Mouse (Mus musculus) lung, embryonic 15.5 days (tissue): ENCODE measurements around the gene Ubap1l. TPM values are rescaled to one million over a fixed set of nuclear protein-coding genes. Genes with fewer than 3 reads are reported as not detected.

Experiments
- ATAC-seq: fragments of 200-750 bp; cut with Nextera tagmentation; 2 replicates; pipeline ENCODE4 v1.8.0; 2017; ENCODE audit warnings: moderate number of reproducible peaks, borderline replicate concordance; ENCODE audit not compliant: low FRiP score, low TSS enrichment; ENCODE audit errors: extremely low read depth
- H3K27ac ChIP-seq: fragments of 300-500 bp; sonication (generic); 2 replicates; pipeline ENCODE4 v1.5.1; 2015; ENCODE audit warnings: moderate library complexity, mild to moderate bottlenecking, inconsistent platforms
- H3K27me3 ChIP-seq: fragments of 300-500 bp; sonication (generic); 2 replicates; pipeline ENCODE4 v1.6.1; 2015; ENCODE audit warnings: inconsistent platforms
- H3K36me3 ChIP-seq: fragments of 300-500 bp; sonication (generic); 2 replicates; pipeline ENCODE4 v1.6.1; 2015; ENCODE audit warnings: inconsistent platforms
- H3K4me1 ChIP-seq: fragments of 300-500 bp; sonication (generic); 2 replicates; pipeline ENCODE4 v1.6.1; 2015; ENCODE audit warnings: inconsistent platforms
- H3K4me2 ChIP-seq: fragments of 300-500 bp; sonication (generic); 2 replicates; pipeline ENCODE4 v1.6.1; 2015; ENCODE audit warnings: inconsistent platforms, mild to moderate bottlenecking, moderate library complexity
- H3K4me3 ChIP-seq: fragments of 300-500 bp; sonication (generic); 2 replicates; pipeline ENCODE4 v1.5.1; 2015; ENCODE audit warnings: mild to moderate bottlenecking, inconsistent platforms
- H3K9ac ChIP-seq: fragments of 300-500 bp; sonication (generic); 2 replicates; pipeline ENCODE4 v1.6.1; 2015; ENCODE audit warnings: inconsistent platforms
- H3K9me3 ChIP-seq: fragments of 300-500 bp; sonication (generic); 2 replicates; pipeline ENCODE4 v1.6.1; 2016; ENCODE audit warnings: inconsistent platforms
- WGBS: fragments of 180-500 bp; shearing (Covaris S2); methylation state at CpG from one replicate; pipeline ENCODE4 v1.1.7; 2015; 5-methylcytosine and 5-hydroxymethylcytosine counted together
- polyA plus RNA-seq: library from polyadenylated mRNA; unstranded; fragments of >200 nt; fragmentation: Nextera tagmentation; extraction: Ambion mirVana; gene quantifications from 2 replicates; pipeline ENCODE4 v1.2.1, GENCODE M21; 2015

Gene Ubap1l
- polyA plus RNA-seq, 1 experiment from 2014 or later, result 0.14 TPM

DNA sequence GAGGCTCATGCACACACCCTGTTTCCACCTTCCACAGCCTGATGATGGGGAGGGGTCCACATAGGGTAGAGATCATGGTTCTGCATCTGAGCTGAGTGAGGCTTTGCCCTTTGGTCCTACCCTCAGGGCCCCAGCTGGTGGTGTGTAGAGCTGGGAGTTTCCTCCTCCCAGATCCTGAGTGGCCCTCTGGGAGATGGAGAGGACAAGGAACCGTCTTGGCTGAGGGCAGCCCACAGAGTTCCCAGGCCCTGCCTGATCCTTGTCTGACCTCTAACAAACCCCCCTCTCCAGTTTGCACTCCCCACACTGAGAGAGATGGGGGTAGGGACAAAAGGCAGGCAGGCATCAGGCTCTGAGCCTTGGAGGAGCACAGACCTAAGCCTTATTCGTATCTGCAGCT is 33.5 kb downstream of the Ubap1l start:
- Histone ChIP-seq H3K27me3 (peaks cover 30% of the 10 kb centered on the region), H3K4me2 (no peak overlapping the region), H3K9me3 (no peaks in the 10 kb centered on the region), H3K4me1 (peaks cover 26% of the 10 kb centered on the region), H3K27ac (peak overlapping the region; percentile 42; the same call in 1 of the 2 replicates), H3K9ac (no peak overlapping the region), H3K36me3 (no peaks in the 10 kb centered on the region), H3K4me3 (no peak overlapping the region)
- 43% methylated on average over 2 of the region's 2 CpGs for WGBS
- ATAC-seq, result no peak

DNA sequence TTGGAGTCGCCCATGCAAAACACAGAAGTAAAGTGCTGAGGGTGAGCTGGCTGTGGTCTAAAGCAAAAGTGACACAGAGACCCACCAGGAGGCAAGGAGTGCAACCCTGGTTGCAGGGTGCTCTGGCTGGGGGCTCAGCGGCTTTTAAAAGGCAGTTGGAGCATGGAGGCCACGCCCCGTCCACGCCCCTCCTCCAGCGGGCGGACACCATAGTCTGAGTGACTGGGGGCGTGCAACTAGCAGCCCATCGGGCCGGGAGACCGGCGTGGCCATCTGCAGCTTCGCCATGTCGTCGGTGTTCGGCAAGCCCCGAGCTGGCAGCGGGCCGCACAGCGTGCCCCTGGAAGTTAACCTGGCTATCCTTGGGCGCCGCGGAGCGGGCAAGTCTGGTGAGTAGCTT is 37.4 kb downstream of the Ubap1l start, which contains the start of gene Rasl12:
Rasl12 (plus strand) TSS at position 228 of the 400 bp plus-strand sequence.
- peak; percentile 72; the same call in 1 of the 2 replicates for ATAC-seq
- WGBS, result under 1% methylated on average over 24 of the region's 24 CpGs
- H3K27ac ChIP-seq, result peak within 1 kb of the TSS; percentile 30; the same call in 1 of the 2 replicates
- peaks cover 34% of the 10 kb centered on the region for H3K4me1 ChIP-seq
- no peaks in the 10 kb centered on the region for H3K36me3 ChIP-seq
- H3K9ac ChIP-seq, result peak within 1 kb of the TSS; percentile 39
- peak within 1 kb of the TSS; percentile 71 for H3K4me2 ChIP-seq
- H3K9me3 ChIP-seq, result no peaks in the 10 kb centered on the region
- peak within 1 kb of the TSS; percentile 55 for H3K4me3 ChIP-seq
- H3K27me3 ChIP-seq, result no peaks in the 10 kb centered on the region

GRCm38 (mm10) chr9:65399934-65400333 is 39.1 kb downstream of the Ubap1l start:
- WGBS, result 55% methylated on average over 6 of the region's 6 CpGs
- Histone ChIP-seq H3K4me3 (peak overlapping the region; percentile 55), H3K27me3 (no peaks in the 10 kb centered on the region), H3K4me1 (peaks cover 36% of the 10 kb centered on the region), H3K27ac (0 out of 2 replicates have a peak overlapping the region, but pooled peaks have one; percentile 12), H3K9me3 (no peaks in the 10 kb centered on the region), H3K36me3 (no peaks in the 10 kb centered on the region), H3K4me2 (peak overlapping the region; percentile 71), H3K9ac (no peak overlapping the region)
- ATAC-seq, result no peak

DNA sequence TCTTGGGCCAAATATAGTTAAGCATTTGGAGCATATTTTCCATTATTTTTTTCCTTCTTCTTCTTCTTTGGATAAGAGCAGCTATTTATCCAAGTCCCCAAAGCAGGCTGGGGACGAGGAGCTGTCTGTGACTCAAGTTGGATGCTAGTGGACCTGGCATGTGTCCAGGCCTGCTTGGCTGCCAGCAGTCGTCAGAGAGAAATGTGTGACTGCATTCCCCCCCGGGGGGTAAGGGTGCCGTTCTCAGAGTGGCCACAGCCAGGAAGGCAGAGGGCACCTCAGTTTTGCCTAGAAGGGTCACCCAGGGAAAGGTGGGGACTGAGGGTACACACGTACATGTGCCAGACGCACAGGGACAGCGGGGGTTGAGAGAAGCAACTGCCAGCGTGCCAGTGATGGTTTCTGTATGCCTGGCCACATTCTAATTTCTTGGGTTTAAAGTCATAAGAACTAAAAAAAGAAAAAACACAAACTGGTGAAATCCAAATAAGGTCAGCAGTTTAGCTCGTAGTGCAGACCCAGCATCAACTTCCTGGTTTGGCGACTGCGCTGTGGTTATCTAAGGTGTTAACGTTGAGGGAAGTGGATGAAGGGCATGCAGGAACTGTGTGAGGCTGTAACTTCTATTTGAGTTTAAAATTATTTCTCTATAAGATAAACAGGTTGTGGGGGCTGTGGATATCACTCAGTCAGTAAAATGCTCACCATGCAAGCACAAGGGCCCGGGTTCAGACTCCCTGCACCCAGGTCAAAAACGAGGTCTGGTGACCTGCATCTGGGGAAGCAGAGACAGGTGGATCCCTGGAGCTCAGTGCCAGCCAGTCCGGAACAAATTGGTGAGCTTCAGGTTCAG is 43.7 kb downstream of the Ubap1l start:
- Histone ChIP-seq H3K27me3 (no peaks in the 10 kb centered on the region), H3K27ac (peak overlapping the region; percentile 81), H3K4me3 (no peak overlapping the region), H3K4me2 (peak overlapping the region; percentile 19), H3K4me1 (peaks cover 28% of the 10 kb centered on the region), H3K9ac (0 out of 2 replicates have a peak overlapping the region, but pooled peaks have one; percentile 20), H3K36me3 (no peaks in the 10 kb centered on the region; the same call in 1 of the 2 replicates), H3K9me3 (no peaks in the 10 kb centered on the region)
- ATAC-seq, result peak; percentile 86
- 39% methylated on average over 15 of the region's 15 CpGs for WGBS

DNA sequence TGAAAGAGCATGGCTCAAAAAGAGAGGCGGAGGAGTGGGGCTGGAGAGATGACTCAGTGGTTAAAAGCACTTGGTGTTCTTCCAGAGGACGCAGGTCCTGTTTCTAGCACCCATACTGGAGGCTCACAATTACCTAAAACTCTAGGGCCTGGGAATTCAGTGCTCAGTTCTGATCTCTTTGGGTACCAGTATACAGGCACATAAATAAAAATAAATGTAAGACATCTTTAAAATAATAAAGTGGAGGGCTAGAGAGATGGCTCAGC is 44.3 kb downstream of the Ubap1l start:
- peaks cover 28% of the 10 kb centered on the region for H3K4me1 ChIP-seq
- H3K27ac ChIP-seq, result peak overlapping the region; percentile 81
- no peaks in the 10 kb centered on the region; the same call in none of the 2 replicates for H3K36me3 ChIP-seq
- peak overlapping the region; percentile 19 for H3K4me2 ChIP-seq
- H3K4me3 ChIP-seq, result no peak overlapping the region
- no peaks in the 10 kb centered on the region for H3K9me3 ChIP-seq
- ATAC-seq, result no peak
- WGBS, result 80% methylated on average over 2 of the region's 2 CpGs
- H3K9ac ChIP-seq, result 0 out of 2 replicates have a peak overlapping the region, but pooled peaks have one; percentile 20
- no peaks in the 10 kb centered on the region for H3K27me3 ChIP-seq

- Histone ChIP-seq H3K4me3 (no peak overlapping the region), H3K4me2 (no peak overlapping the region), H3K27ac (no peak overlapping the region), H3K9me3 (no peaks in the 10 kb centered on the region), H3K9ac (no peak overlapping the region), H3K4me1 (peaks cover 18% of the 10 kb centered on the region), H3K27me3 (no peaks in the 10 kb centered on the region), H3K36me3 (peaks cover 15% of the 10 kb centered on the region)
- 77% methylated on average over 5 of the region's 5 CpGs for WGBS
- no peak for ATAC-seq
Observed at GRCm38 (mm10) chr9:65407327-65407726, 46.5 kb downstream of the Ubap1l start.

- 71% methylated on average over 3 of the region's 3 CpGs for WGBS
- no peak for ATAC-seq
- H3K4me2 ChIP-seq, result no peak overlapping the region
- H3K9ac ChIP-seq, result no peak overlapping the region
- no peaks in the 10 kb centered on the region for H3K9me3 ChIP-seq
- no peaks in the 10 kb centered on the region for H3K27me3 ChIP-seq
- peaks cover 17% of the 10 kb centered on the region for H3K36me3 ChIP-seq
- H3K27ac ChIP-seq, result no peak overlapping the region
- no peak overlapping the region for H3K4me3 ChIP-seq
- peaks cover 12% of the 10 kb centered on the region for H3K4me1 ChIP-seq
Observed at GRCm38 (mm10) chr9:65407861-65408260, 47.0 kb downstream of the Ubap1l start.

DNA sequence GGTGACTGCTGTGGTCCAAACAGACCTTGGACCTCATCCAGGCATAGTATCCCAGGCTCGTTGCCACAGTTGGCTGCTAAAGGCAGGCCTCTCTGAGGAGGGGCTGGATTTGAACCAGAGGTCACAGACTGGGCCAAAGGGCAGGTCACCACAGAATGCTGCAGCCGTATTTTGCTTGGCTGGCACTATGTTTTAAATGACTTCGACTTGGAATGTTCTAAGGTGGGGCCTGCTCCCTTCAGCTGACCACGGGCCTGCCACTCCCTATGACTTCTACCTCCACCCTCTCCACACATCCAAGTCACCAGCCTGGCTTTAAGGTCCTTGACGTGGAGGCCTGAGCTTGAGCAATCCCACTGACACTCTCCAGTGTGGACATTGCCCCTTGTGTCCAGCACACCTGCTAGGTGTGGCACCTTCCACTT is 48.0 kb downstream of the Ubap1l start:
- no peaks in the 10 kb centered on the region for H3K27me3 ChIP-seq
- no peak for ATAC-seq
- H3K4me1 ChIP-seq, result peaks cover 6% of the 10 kb centered on the region
- H3K9me3 ChIP-seq, result no peaks in the 10 kb centered on the region
- H3K27ac ChIP-seq, result no peak overlapping the region
- no peak overlapping the region for H3K4me3 ChIP-seq
- no peak overlapping the region for H3K4me2 ChIP-seq
- 49% methylated on average over 5 of the region's 5 CpGs for WGBS
- no peak overlapping the region for H3K9ac ChIP-seq
- peaks cover 17% of the 10 kb centered on the region for H3K36me3 ChIP-seq

DNA sequence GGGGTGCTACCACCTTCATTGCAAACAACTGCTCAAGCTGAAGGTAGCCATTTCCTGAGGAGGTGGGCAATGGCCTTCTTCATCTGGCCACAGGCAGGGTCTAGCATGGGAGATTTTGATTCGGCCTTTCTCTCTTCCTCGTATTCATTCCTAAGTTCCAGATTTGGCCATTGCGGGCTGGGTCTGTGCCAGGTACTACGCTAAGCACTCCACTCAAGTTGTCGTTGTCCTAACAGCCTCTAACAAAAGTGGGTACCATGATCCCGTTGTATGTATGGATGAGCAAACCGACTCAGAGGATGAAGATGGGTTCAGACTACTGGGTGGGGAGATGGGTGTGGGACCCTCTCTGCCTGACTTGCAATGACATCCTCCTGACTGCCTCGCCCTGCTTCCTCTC is 49.5 kb downstream of the Ubap1l start:
- Histone ChIP-seq H3K4me2 (no peak overlapping the region), H3K27me3 (no peaks in the 10 kb centered on the region), H3K4me3 (no peak overlapping the region), H3K27ac (no peak overlapping the region), H3K4me1 (no peaks in the 10 kb centered on the region), H3K9ac (no peak overlapping the region), H3K9me3 (no peaks in the 10 kb centered on the region), H3K36me3 (peaks cover 17% of the 10 kb centered on the region)
- ATAC-seq, result no peak
- 81% methylated on average over 8 of the region's 8 CpGs for WGBS

GRCm38 (mm10) chr9:65411326-65411725 is 50.5 kb downstream of the Ubap1l start:
- Histone ChIP-seq H3K27ac (no peak overlapping the region), H3K36me3 (peaks cover 17% of the 10 kb centered on the region), H3K4me1 (no peaks in the 10 kb centered on the region), H3K4me3 (no peak overlapping the region), H3K9me3 (no peaks in the 10 kb centered on the region), H3K4me2 (no peak overlapping the region), H3K27me3 (no peaks in the 10 kb centered on the region), H3K9ac (no peak overlapping the region)
- no peak for ATAC-seq
- 44% methylated on average over 3 of the region's 3 CpGs for WGBS

GRCm38 (mm10) chr9:65417738-65418137 is 56.9 kb downstream of the Ubap1l start:
- WGBS, result 35% methylated on average over 3 of the region's 3 CpGs

DNA sequence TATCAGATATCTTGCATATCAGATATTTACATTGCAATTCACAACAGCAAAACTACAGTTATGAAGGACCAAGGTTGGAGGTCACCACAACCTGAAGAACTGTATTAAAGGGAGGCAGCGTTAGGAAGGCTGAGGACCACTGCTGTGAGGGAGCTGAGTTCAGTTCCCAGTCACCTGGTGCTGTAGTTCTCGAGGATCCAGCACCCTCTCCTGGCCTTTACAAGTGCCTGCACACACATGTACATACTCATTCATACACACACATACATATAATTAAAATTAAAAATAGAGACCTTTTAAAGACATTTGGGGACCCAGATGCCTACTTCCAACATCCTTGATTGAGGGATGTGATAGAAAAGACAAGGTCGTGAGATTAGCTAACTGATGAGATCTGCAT is 58.8 kb downstream of the Ubap1l start:
- 60% methylated on average over 3 of the region's 3 CpGs for WGBS
- Histone ChIP-seq H3K4me2 (no peak overlapping the region), H3K9me3 (no peaks in the 10 kb centered on the region), H3K27ac (no peak overlapping the region), H3K36me3 (no peaks in the 10 kb centered on the region), H3K9ac (no peak overlapping the region), H3K4me3 (no peak overlapping the region), H3K4me1 (no peaks in the 10 kb centered on the region), H3K27me3 (no peaks in the 10 kb centered on the region)
- ATAC-seq, result no peak

More at GRCm38 (mm10) chr9:65417738-65418137, 56.9 kb downstream of the Ubap1l start:
- ATAC-seq, result no peak
- Histone ChIP-seq H3K9me3 (no peaks in the 10 kb centered on the region), H3K4me2 (no peak overlapping the region), H3K4me1 (no peaks in the 10 kb centered on the region), H3K36me3 (no peaks in the 10 kb centered on the region), H3K9ac (no peak overlapping the region), H3K27me3 (no peaks in the 10 kb centered on the region), H3K4me3 (no peak overlapping the region), H3K27ac (no peak overlapping the region)
